Mouse (Mus musculus) telencephalon, adult 2 months (tissue): ENCODE measurements around the gene Rhou.

Experiments
- DNase-seq: peaks from one replicate; pipeline ENCODE4 v3.0.0-alpha.2; 2011; ENCODE audit warnings: low read depth, low spot score

Gene Rhou

GRCm38 (mm10) chr8:123692165-123692962 is 38.6 kb downstream of the Rhou start:
- DNase-seq: no peak

GRCm38 (mm10) chr8:123696167-123696566 is 42.4 kb downstream of the Rhou start:
- no peak for DNase-seq

DNA sequence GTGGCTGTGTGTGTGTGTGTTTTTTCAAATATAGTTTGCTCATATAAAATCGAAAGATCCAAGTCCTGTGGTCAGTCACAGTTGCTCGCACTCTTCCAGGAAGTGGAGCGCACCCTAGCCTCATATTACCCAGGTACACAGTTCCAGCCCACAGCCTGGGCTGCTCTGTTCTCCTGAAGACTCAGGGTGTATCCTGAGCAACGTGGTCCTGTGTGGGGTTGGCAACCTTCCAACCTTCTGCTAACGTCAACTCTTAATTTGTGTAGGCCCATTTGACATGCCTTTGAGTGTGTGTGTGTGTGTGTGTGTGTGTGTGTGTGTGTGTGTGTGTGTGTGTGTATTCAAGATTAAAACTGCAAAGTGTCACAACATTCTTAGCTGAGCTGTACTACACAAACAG is 43.6 kb downstream of the Rhou start:
- DNase-seq: no peak

GRCm38 (mm10) chr8:123700399-123701070 is 46.8 kb downstream of the Rhou start:
- no peak for DNase-seq

- DNase-seq: no peak
Measured at GRCm38 (mm10) chr8:123701952-123702587, 48.3 kb downstream of the Rhou start.

GRCm38 (mm10) chr8:123705376-123705775 is 51.6 kb downstream of the Rhou start:
- no peak for DNase-seq

- peak; percentile 65 for DNase-seq
Measured at GRCm38 (mm10) chr8:123707137-123707536, 53.4 kb downstream of the Rhou start.

- no peak for DNase-seq
Measured at GRCm38 (mm10) chr8:123708729-123709128, 55.0 kb downstream of the Rhou start.

DNA sequence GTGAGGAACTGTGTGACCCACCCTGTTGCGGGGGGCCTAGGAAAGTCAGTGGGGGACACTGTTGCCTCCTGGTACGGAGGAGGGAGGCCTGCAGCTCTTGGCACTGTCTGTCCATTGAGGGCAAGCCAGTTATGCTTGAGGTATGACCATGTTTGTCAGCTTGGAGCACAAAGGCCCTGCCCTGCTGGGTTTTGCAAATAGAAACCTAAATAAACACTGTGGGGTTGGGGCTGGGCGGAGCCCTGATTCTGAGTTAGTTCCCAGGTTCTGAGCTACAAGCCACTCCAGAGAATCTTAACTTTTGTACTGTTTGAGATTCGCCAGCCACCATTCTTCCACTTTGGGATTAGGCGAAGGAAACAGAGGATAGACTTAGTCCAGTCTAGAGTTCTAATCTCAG is 56.6 kb downstream of the Rhou start:
- DNase-seq: no peak
